Mouse (Mus musculus): ENCODE data around the gene Gpr183. TPM values are rescaled to one million over a fixed set of nuclear protein-coding genes. Genes with fewer than 3 reads are reported as not detected.
A peak's percentile ranks its signal among the peaks of the same experiment; 100 is the strongest.

Gene Gpr183
- polyA plus RNA-seq, 1 experiment from 2014 or later, result 1.5 TPM

- Histone ChIP-seq H3K4me1 (replicated peaks; ENCODE audit: control insufficient read depth, insufficient read depth, low read length) (no peaks in the 10 kb centered on the region), H3K4me3 (ENCODE audit: low read depth, low read length) (no peak overlapping the region), H3K9ac (ENCODE audit: low read depth, low read length) (no peak overlapping the region), H3K36me3 (ENCODE audit: control insufficient read depth, insufficient read depth) (peaks cover 13% of the 10 kb centered on the region), H3K4me2 (replicated peaks; ENCODE audit: low read depth) (no peak overlapping the region), H3K9me3 (ENCODE audit: control insufficient read depth) (no peaks in the 10 kb centered on the region), H3K27me3 (replicated peaks; ENCODE audit: control insufficient read depth, insufficient read depth, low read length) (no peaks in the 10 kb centered on the region), H3K27ac (ENCODE audit: low read depth, low read length) (no peak overlapping the region)
- ATAC-seq, result no peak
- WGBS, result 84% methylated on average over 13 of the region's 13 CpGs
- no peak for TF ChIP-seq CTCF (IDR thresholded peaks at IDR 0.05; ENCODE audit: low read depth)
Measured at GRCm38 (mm10) chr14:122009502-122009901, 44.5 kb upstream of the Gpr183 start.

DNA sequence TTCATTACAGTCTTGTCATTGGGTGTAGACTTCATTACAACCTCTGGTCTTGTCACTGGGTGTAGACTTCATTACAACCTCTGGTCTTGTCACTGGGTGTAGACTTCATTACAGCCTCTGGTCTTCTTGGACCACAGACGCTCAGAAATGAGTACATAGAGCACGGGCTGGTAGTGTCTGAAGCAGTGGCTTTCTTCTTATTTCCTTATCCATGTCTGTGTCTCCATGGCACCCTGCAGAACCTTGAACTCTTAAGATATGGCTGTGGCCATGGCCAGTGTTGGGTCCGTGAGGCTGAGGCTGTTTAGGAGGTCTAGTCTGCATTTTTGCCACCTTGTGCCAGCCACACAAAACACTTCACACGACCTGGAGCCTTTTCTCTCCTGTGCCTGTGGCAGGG lies 43.3 kb upstream of the Gpr183 start:
- 57% methylated on average over 4 of the region's 4 CpGs for WGBS
- peaks cover 13% of the 10 kb centered on the region for H3K36me3 ChIP-seq (ENCODE audit: control insufficient read depth, insufficient read depth)
- no peaks in the 10 kb centered on the region for H3K4me1 ChIP-seq (replicated peaks; ENCODE audit: control insufficient read depth, insufficient read depth, low read length)
- no peak overlapping the region for H3K27ac ChIP-seq (ENCODE audit: low read depth, low read length)
- no peak overlapping the region for H3K4me3 ChIP-seq (ENCODE audit: low read depth, low read length)
- H3K4me2 ChIP-seq (replicated peaks; ENCODE audit: low read depth), result no peak overlapping the region
- no peaks in the 10 kb centered on the region for H3K27me3 ChIP-seq (replicated peaks; ENCODE audit: control insufficient read depth, insufficient read depth, low read length)
- H3K9me3 ChIP-seq (ENCODE audit: control insufficient read depth), result no peaks in the 10 kb centered on the region
- no peak for TF ChIP-seq CTCF (IDR thresholded peaks at IDR 0.05; ENCODE audit: low read depth)
- ATAC-seq, result peak; percentile 57
- H3K9ac ChIP-seq (ENCODE audit: low read depth, low read length), result no peak overlapping the region

GRCm38 (mm10) chr14:122003812-122004211 lies 38.8 kb upstream of the Gpr183 start:
- H3K4me2 ChIP-seq (replicated peaks; ENCODE audit: low read depth), result no peak overlapping the region
- H3K9ac ChIP-seq (ENCODE audit: low read depth, low read length), result no peak overlapping the region
- H3K9me3 ChIP-seq (ENCODE audit: control insufficient read depth), result no peaks in the 10 kb centered on the region
- no peak overlapping the region for H3K4me3 ChIP-seq (ENCODE audit: low read depth, low read length)
- H3K27me3 ChIP-seq (replicated peaks; ENCODE audit: control insufficient read depth, insufficient read depth, low read length), result no peaks in the 10 kb centered on the region
- no peak for ATAC-seq
- no peaks in the 10 kb centered on the region for H3K4me1 ChIP-seq (replicated peaks; ENCODE audit: control insufficient read depth, insufficient read depth, low read length)
- H3K36me3 ChIP-seq (ENCODE audit: control insufficient read depth, insufficient read depth), result peaks cover 11% of the 10 kb centered on the region; the same call in 1 of the 2 replicates
- TF ChIP-seq CTCF (IDR thresholded peaks at IDR 0.05; ENCODE audit: low read depth), result no peak
- no peak overlapping the region for H3K27ac ChIP-seq (ENCODE audit: low read depth, low read length)

- no peak for ATAC-seq
- Histone ChIP-seq H3K9me3 (ENCODE audit: control insufficient read depth) (no peaks in the 10 kb centered on the region), H3K36me3 (ENCODE audit: control insufficient read depth, insufficient read depth) (peaks cover 17% of the 10 kb centered on the region; the same call in 1 of the 2 replicates), H3K4me2 (replicated peaks; ENCODE audit: low read depth) (no peak overlapping the region), H3K27ac (ENCODE audit: low read depth, low read length) (no peak overlapping the region), H3K4me3 (ENCODE audit: low read depth, low read length) (no peak overlapping the region), H3K27me3 (replicated peaks; ENCODE audit: control insufficient read depth, insufficient read depth, low read length) (no peaks in the 10 kb centered on the region), H3K9ac (ENCODE audit: low read depth, low read length) (no peak overlapping the region), H3K4me1 (replicated peaks; ENCODE audit: control insufficient read depth, insufficient read depth, low read length) (no peaks in the 10 kb centered on the region)
- 89% methylated on average over 7 of the region's 7 CpGs for WGBS
- TF ChIP-seq CTCF (IDR thresholded peaks at IDR 0.05; ENCODE audit: low read depth), result no peak
Measured at GRCm38 (mm10) chr14:122002224-122002623, 37.2 kb upstream of the Gpr183 start.

DNA sequence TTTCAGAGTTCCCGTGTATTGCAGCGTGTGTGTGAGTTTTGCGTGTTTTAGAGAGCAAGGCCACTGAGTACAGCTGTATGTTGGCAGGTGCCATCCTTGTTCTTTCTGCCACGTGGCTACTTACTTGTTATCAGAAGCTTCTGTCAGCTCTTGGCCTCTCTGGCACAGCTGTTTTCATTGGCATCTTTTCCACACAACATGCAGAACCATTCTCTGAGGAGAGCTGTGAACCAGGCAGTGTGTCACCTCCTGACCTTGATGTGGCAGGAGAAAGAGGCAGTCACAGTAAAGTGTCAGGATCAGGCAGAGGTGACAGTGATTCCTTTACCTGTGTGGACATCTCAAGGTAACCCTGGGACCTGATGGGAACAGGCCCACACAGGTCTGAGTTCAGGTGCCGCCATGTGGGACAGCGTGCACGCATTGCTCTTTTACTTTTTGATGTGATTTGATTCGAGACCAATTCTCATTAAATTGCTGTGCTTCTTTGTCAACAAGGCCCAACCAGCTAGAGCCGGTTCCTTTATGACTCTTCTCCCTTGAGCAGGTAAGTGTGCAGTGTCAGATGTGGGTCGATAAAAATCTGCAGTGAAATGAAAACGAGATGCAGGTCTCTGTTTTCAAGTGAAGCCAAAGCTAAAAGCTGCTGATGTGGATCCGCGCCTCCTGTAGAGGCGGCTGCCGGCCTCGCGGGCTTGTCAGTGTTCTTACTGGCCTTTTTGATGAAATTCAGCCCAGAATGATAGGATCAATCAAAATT lies 35.5 kb upstream of the Gpr183 start:
- 90% methylated on average over 17 of the region's 17 CpGs for WGBS
- Histone ChIP-seq H3K36me3 (ENCODE audit: control insufficient read depth, insufficient read depth) (peaks cover 23% of the 10 kb centered on the region; the same call in 1 of the 2 replicates), H3K9ac (ENCODE audit: low read depth, low read length) (no peak overlapping the region), H3K27me3 (replicated peaks; ENCODE audit: control insufficient read depth, insufficient read depth, low read length) (no peaks in the 10 kb centered on the region), H3K27ac (ENCODE audit: low read depth, low read length) (no peak overlapping the region), H3K9me3 (ENCODE audit: control insufficient read depth) (no peaks in the 10 kb centered on the region), H3K4me3 (ENCODE audit: low read depth, low read length) (no peak overlapping the region), H3K4me1 (replicated peaks; ENCODE audit: control insufficient read depth, insufficient read depth, low read length) (no peaks in the 10 kb centered on the region), H3K4me2 (replicated peaks; ENCODE audit: low read depth) (no peak overlapping the region)
- no peak for ATAC-seq
- no peak for TF ChIP-seq CTCF (IDR thresholded peaks at IDR 0.05; ENCODE audit: low read depth)

GRCm38 (mm10) chr14:121999455-121999854 lies 34.5 kb upstream of the Gpr183 start:
- no peak overlapping the region for H3K4me3 ChIP-seq (ENCODE audit: low read depth, low read length)
- peak; percentile 44 for ATAC-seq
- H3K27me3 ChIP-seq (replicated peaks; ENCODE audit: control insufficient read depth, insufficient read depth, low read length), result no peaks in the 10 kb centered on the region
- no peak overlapping the region for H3K4me2 ChIP-seq (replicated peaks; ENCODE audit: low read depth)
- H3K27ac ChIP-seq (ENCODE audit: low read depth, low read length), result no peak overlapping the region
- WGBS, result 44% methylated on average over 8 of the region's 8 CpGs
- no peak for TF ChIP-seq CTCF (IDR thresholded peaks at IDR 0.05; ENCODE audit: low read depth)
- H3K4me1 ChIP-seq (replicated peaks; ENCODE audit: control insufficient read depth, insufficient read depth, low read length), result no peaks in the 10 kb centered on the region
- peaks cover 32% of the 10 kb centered on the region; the same call in 1 of the 2 replicates for H3K36me3 ChIP-seq (ENCODE audit: control insufficient read depth, insufficient read depth)
- no peak overlapping the region for H3K9ac ChIP-seq (ENCODE audit: low read depth, low read length)
- H3K9me3 ChIP-seq (ENCODE audit: control insufficient read depth), result no peaks in the 10 kb centered on the region

Measured in intestine, postnatal 0 days (tissue).